Mouse (Mus musculus): ENCODE data around the gene Zfhx3. TPM values are rescaled to one million over a fixed set of nuclear protein-coding genes. Genes with fewer than 3 reads are reported as not detected.

Gene Zfhx3
- polyA plus RNA-seq, 1 experiment from 2014 or later, result 17.8 TPM

- Histone ChIP-seq H3K4me3 (ENCODE audit: low read length) (no peak overlapping the region), H3K9me3 (ENCODE audit: control insufficient read depth, low read length) (no peaks in the 10 kb centered on the region), H3K4me2 (ENCODE audit: low read length) (no peak overlapping the region), H3K4me1 (ENCODE audit: control insufficient read depth, insufficient read depth, low read depth, low read length) (peaks cover 16% of the 10 kb centered on the region), H3K36me3 (ENCODE audit: control insufficient read depth, insufficient read depth, low read length) (no peaks in the 10 kb centered on the region), H3K9ac (ENCODE audit: low read depth, low read length) (no peak overlapping the region), H3K27ac (ENCODE audit: low read depth, low read length) (no peak overlapping the region), H3K27me3 (replicated peaks; ENCODE audit: control insufficient read depth, insufficient read depth, low read length) (peaks cover 11% of the 10 kb centered on the region)
- 58% methylated on average over 4 of the region's 4 CpGs for WGBS
- no peak for ATAC-seq
Observed at GRCm38 (mm10) chr8:108720840-108721239, 778.4 kb downstream of the Zfhx3 start.

GRCm38 (mm10) chr8:108722671-108723513 lies 780.4 kb downstream of the Zfhx3 start:
- Histone ChIP-seq H3K27ac (ENCODE audit: low read depth, low read length) (no peak overlapping the region), H3K4me3 (ENCODE audit: low read length) (no peak overlapping the region), H3K36me3 (ENCODE audit: control insufficient read depth, insufficient read depth, low read length) (no peaks in the 10 kb centered on the region), H3K9me3 (ENCODE audit: control insufficient read depth, low read length) (no peaks in the 10 kb centered on the region), H3K4me2 (ENCODE audit: low read length) (0 out of 2 replicates have a peak overlapping the region, but pooled peaks have one; percentile 7), H3K27me3 (replicated peaks; ENCODE audit: control insufficient read depth, insufficient read depth, low read length) (peaks cover 3% of the 10 kb centered on the region), H3K4me1 (ENCODE audit: control insufficient read depth, insufficient read depth, low read depth, low read length) (peaks cover 14% of the 10 kb centered on the region), H3K9ac (ENCODE audit: low read depth, low read length) (no peak overlapping the region)
- WGBS, result 9% methylated on average over 8 of the region's 8 CpGs
- ATAC-seq, result peak; percentile 53

- H3K9me3 ChIP-seq (ENCODE audit: control insufficient read depth, low read length), result no peaks in the 10 kb centered on the region
- no peak overlapping the region for H3K9ac ChIP-seq (ENCODE audit: low read depth, low read length)
- no peak overlapping the region for H3K4me3 ChIP-seq (ENCODE audit: low read length)
- H3K36me3 ChIP-seq (ENCODE audit: control insufficient read depth, insufficient read depth, low read length), result no peaks in the 10 kb centered on the region
- WGBS, result 43% methylated on average over 11 of the region's 11 CpGs
- H3K4me1 ChIP-seq (ENCODE audit: control insufficient read depth, insufficient read depth, low read depth, low read length), result peaks cover 11% of the 10 kb centered on the region
- H3K27me3 ChIP-seq (replicated peaks; ENCODE audit: control insufficient read depth, insufficient read depth, low read length), result peaks cover 5% of the 10 kb centered on the region
- ATAC-seq, result no peak
- H3K4me2 ChIP-seq (ENCODE audit: low read length), result no peak overlapping the region
- no peak overlapping the region for H3K27ac ChIP-seq (ENCODE audit: low read depth, low read length)
Observed at GRCm38 (mm10) chr8:108723636-108724035, 781.2 kb downstream of the Zfhx3 start.

GRCm38 (mm10) chr8:108724818-108725506 lies 782.5 kb downstream of the Zfhx3 start:
- Histone ChIP-seq H3K4me1 (ENCODE audit: control insufficient read depth, insufficient read depth, low read depth, low read length) (peaks cover 14% of the 10 kb centered on the region), H3K9ac (ENCODE audit: low read depth, low read length) (no peak overlapping the region), H3K9me3 (ENCODE audit: control insufficient read depth, low read length) (no peaks in the 10 kb centered on the region), H3K4me3 (ENCODE audit: low read length) (no peak overlapping the region), H3K27ac (ENCODE audit: low read depth, low read length) (no peak overlapping the region), H3K27me3 (replicated peaks; ENCODE audit: control insufficient read depth, insufficient read depth, low read length) (peaks cover 6% of the 10 kb centered on the region), H3K4me2 (ENCODE audit: low read length) (no peak overlapping the region), H3K36me3 (ENCODE audit: control insufficient read depth, insufficient read depth, low read length) (no peaks in the 10 kb centered on the region)
- ATAC-seq, result no peak
- WGBS, result 39% methylated on average over 11 of the region's 11 CpGs

- no peak for ATAC-seq
- H3K4me1 ChIP-seq (ENCODE audit: control insufficient read depth, insufficient read depth, low read depth, low read length), result peaks cover 14% of the 10 kb centered on the region
- no peak overlapping the region for H3K4me2 ChIP-seq (ENCODE audit: low read length)
- H3K4me3 ChIP-seq (ENCODE audit: low read length), result no peak overlapping the region
- H3K9ac ChIP-seq (ENCODE audit: low read depth, low read length), result no peak overlapping the region
- H3K9me3 ChIP-seq (ENCODE audit: control insufficient read depth, low read length), result no peaks in the 10 kb centered on the region
- no peaks in the 10 kb centered on the region for H3K36me3 ChIP-seq (ENCODE audit: control insufficient read depth, insufficient read depth, low read length)
- no peak overlapping the region for H3K27ac ChIP-seq (ENCODE audit: low read depth, low read length)
- WGBS, result 68% methylated on average over 10 of the region's 10 CpGs
- H3K27me3 ChIP-seq (replicated peaks; ENCODE audit: control insufficient read depth, insufficient read depth, low read length), result peaks cover 6% of the 10 kb centered on the region
Observed at GRCm38 (mm10) chr8:108725631-108726030, 783.2 kb downstream of the Zfhx3 start.

- peaks cover 6% of the 10 kb centered on the region for H3K27me3 ChIP-seq (replicated peaks; ENCODE audit: control insufficient read depth, insufficient read depth, low read length)
- no peak overlapping the region for H3K27ac ChIP-seq (ENCODE audit: low read depth, low read length)
- peaks cover 17% of the 10 kb centered on the region for H3K4me1 ChIP-seq (ENCODE audit: control insufficient read depth, insufficient read depth, low read depth, low read length)
- no peak overlapping the region for H3K4me3 ChIP-seq (ENCODE audit: low read length)
- no peaks in the 10 kb centered on the region for H3K36me3 ChIP-seq (ENCODE audit: control insufficient read depth, insufficient read depth, low read length)
- ATAC-seq, result no peak
- H3K9me3 ChIP-seq (ENCODE audit: control insufficient read depth, low read length), result no peaks in the 10 kb centered on the region
- no peak overlapping the region for H3K9ac ChIP-seq (ENCODE audit: low read depth, low read length)
- no peak overlapping the region; the same call in 1 of the 2 replicates for H3K4me2 ChIP-seq (ENCODE audit: low read length)
- WGBS, result 7% methylated on average over 12 of the region's 12 CpGs
Observed at GRCm38 (mm10) chr8:108726541-108727241, 784.2 kb downstream of the Zfhx3 start.

- Histone ChIP-seq H3K4me2 (ENCODE audit: low read length) (no peak overlapping the region), H3K9ac (ENCODE audit: low read depth, low read length) (no peak overlapping the region), H3K9me3 (ENCODE audit: control insufficient read depth, low read length) (no peaks in the 10 kb centered on the region), H3K36me3 (ENCODE audit: control insufficient read depth, insufficient read depth, low read length) (no peaks in the 10 kb centered on the region), H3K4me1 (ENCODE audit: control insufficient read depth, insufficient read depth, low read depth, low read length) (peaks cover 6% of the 10 kb centered on the region), H3K27ac (ENCODE audit: low read depth, low read length) (no peak overlapping the region), H3K27me3 (replicated peaks; ENCODE audit: control insufficient read depth, insufficient read depth, low read length) (peaks cover 8% of the 10 kb centered on the region), H3K4me3 (ENCODE audit: low read length) (no peak overlapping the region)
- 8% methylated on average over 2 of the region's 2 CpGs for WGBS
- ATAC-seq, result no peak
Observed at GRCm38 (mm10) chr8:108729169-108729568, 786.7 kb downstream of the Zfhx3 start.

GRCm38 (mm10) chr8:108729667-108730329 lies 787.4 kb downstream of the Zfhx3 start:
- H3K9ac ChIP-seq (ENCODE audit: low read depth, low read length), result no peak overlapping the region
- H3K27me3 ChIP-seq (replicated peaks; ENCODE audit: control insufficient read depth, insufficient read depth, low read length), result peaks cover 8% of the 10 kb centered on the region
- H3K36me3 ChIP-seq (ENCODE audit: control insufficient read depth, insufficient read depth, low read length), result no peaks in the 10 kb centered on the region
- ATAC-seq, result no peak
- H3K4me2 ChIP-seq (ENCODE audit: low read length), result no peak overlapping the region
- 27% methylated on average over 12 of the region's 12 CpGs for WGBS
- H3K4me1 ChIP-seq (ENCODE audit: control insufficient read depth, insufficient read depth, low read depth, low read length), result peaks cover 6% of the 10 kb centered on the region
- H3K27ac ChIP-seq (ENCODE audit: low read depth, low read length), result no peak overlapping the region
- H3K9me3 ChIP-seq (ENCODE audit: control insufficient read depth, low read length), result no peaks in the 10 kb centered on the region
- H3K4me3 ChIP-seq (ENCODE audit: low read length), result no peak overlapping the region

All from hindbrain, embryonic 16.5 days (tissue).